Mouse (Mus musculus) spleen, adult 2 months (tissue): Measurements from ENCODE around the gene Zmynd19.

Experiments
- CTCF ChIP-seq: fragments of 200-500 bp; IDR thresholded peaks from 2 replicates; pipeline ENCODE4 v1.5.1; 2011; ENCODE audit warnings: mild to moderate bottlenecking, inconsistent platforms; ENCODE audit not compliant: insufficient read depth, insufficient read length, insufficient replicate concordance; ENCODE audit errors: extremely low read depth
- POLR2A ChIP-seq: fragments of 200-500 bp; IDR thresholded peaks from 2 replicates; pipeline ENCODE4 v1.6.1; 2011; ENCODE audit warnings: low read depth, low read length, inconsistent platforms

- TF ChIP-seq CTCF (no peak), POLR2A (no peak)
Measured at GRCm38 (mm10) chr2:24927810-24928479, 21.6 kb upstream of the Zmynd19 start.
